Mouse (Mus musculus): ENCODE measurements at regions not wholly inside any gene's neighbourhood (a gene's known extent, or its start where the extent isn't known, plus 50 kb on each side); places are given as distances from the start of the nearest gene placed in this dataset.

GRCm38 (mm10) chr15:26051415-26051814, 67.2 kb downstream of the Zfp622 start:
- Histone ChIP-seq H3K4me2 (ENCODE audit: low read depth, low read length) (no peak overlapping the region), H3K9me3 (ENCODE audit: low read length) (no peaks in the 10 kb centered on the region), H3K27me3 (ENCODE audit: insufficient read depth, low read length) (no peaks in the 10 kb centered on the region), H3K36me3 (ENCODE audit: insufficient read depth, low read length) (no peaks in the 10 kb centered on the region), H3K4me1 (ENCODE audit: insufficient read depth, low read length) (no peaks in the 10 kb centered on the region), H3K9ac (replicated peaks; ENCODE audit: low read length) (no peak overlapping the region), H3K27ac (no peak overlapping the region), H3K4me3 (ENCODE audit: low read length) (no peak overlapping the region)
- no peak for TF ChIP-seq CTCF (IDR thresholded peaks at IDR 0.05; ENCODE audit: low read depth)
- 89% methylated on average over 2 of the region's 2 CpGs for WGBS
- no peak for ATAC-seq
- DNase-seq (ENCODE audit: low spot score), result no peak

- no peak for DNase-seq (ENCODE audit: low spot score)
- no peak for ATAC-seq
- Histone ChIP-seq H3K27me3 (ENCODE audit: insufficient read depth, low read length) (no peaks in the 10 kb centered on the region), H3K4me2 (ENCODE audit: low read depth, low read length) (no peak overlapping the region), H3K9ac (replicated peaks; ENCODE audit: low read length) (no peak overlapping the region), H3K4me3 (ENCODE audit: low read length) (no peak overlapping the region), H3K9me3 (ENCODE audit: low read length) (no peaks in the 10 kb centered on the region), H3K27ac (no peak overlapping the region), H3K36me3 (ENCODE audit: insufficient read depth, low read length) (no peaks in the 10 kb centered on the region), H3K4me1 (ENCODE audit: insufficient read depth, low read length) (no peaks in the 10 kb centered on the region)
- no peak for TF ChIP-seq CTCF (IDR thresholded peaks at IDR 0.05; ENCODE audit: low read depth)
- WGBS, result 53% methylated on average over 4 of the region's 4 CpGs
These were observed 68.7 kb downstream of the Zfp622 start for GRCm38 (mm10) chr15:26052720-26053316.

- no peak for DNase-seq (ENCODE audit: low spot score)
- no peaks in the 10 kb centered on the region for H3K9me3 ChIP-seq (ENCODE audit: low read length)
- no peak overlapping the region for H3K4me3 ChIP-seq (ENCODE audit: low read length)
- H3K27me3 ChIP-seq (ENCODE audit: insufficient read depth, low read length), result no peaks in the 10 kb centered on the region
- H3K9ac ChIP-seq (replicated peaks; ENCODE audit: low read length), result no peak overlapping the region
- 53% methylated on average over 3 of the region's 3 CpGs for WGBS
- no peaks in the 10 kb centered on the region for H3K4me1 ChIP-seq (ENCODE audit: insufficient read depth, low read length)
- H3K4me2 ChIP-seq (ENCODE audit: low read depth, low read length), result no peak overlapping the region
- H3K27ac ChIP-seq, result no peak overlapping the region
- no peak for ATAC-seq
- no peak for TF ChIP-seq CTCF (IDR thresholded peaks at IDR 0.05; ENCODE audit: low read depth)
- H3K36me3 ChIP-seq (ENCODE audit: insufficient read depth, low read length), result no peaks in the 10 kb centered on the region
These were observed 73.9 kb downstream of the Zfp622 start for GRCm38 (mm10) chr15:26058019-26058418.

- TF ChIP-seq CTCF (IDR thresholded peaks at IDR 0.05; ENCODE audit: low read depth), result no peak
- Histone ChIP-seq H3K9me3 (ENCODE audit: low read length) (no peaks in the 10 kb centered on the region), H3K27me3 (ENCODE audit: insufficient read depth, low read length) (no peaks in the 10 kb centered on the region)
These were observed 116.0 kb downstream of the Zfp622 start for GRCm38 (mm10) chr15:26100199-26100598.

GRCm38 (mm10) chr15:26107993-26108392, 123.8 kb downstream of the Zfp622 start:
- H3K36me3 ChIP-seq (ENCODE audit: insufficient read depth, low read length), result no peaks in the 10 kb centered on the region
- H3K4me1 ChIP-seq (ENCODE audit: insufficient read depth, low read length), result no peaks in the 10 kb centered on the region
- ATAC-seq (no peak), DNase-seq (ENCODE audit: low spot score) (no peak)
- no peak overlapping the region for H3K4me2 ChIP-seq (ENCODE audit: low read depth, low read length)
- H3K27me3 ChIP-seq (ENCODE audit: insufficient read depth, low read length), result no peaks in the 10 kb centered on the region
- no peak overlapping the region for H3K9ac ChIP-seq (replicated peaks; ENCODE audit: low read length)
- no peaks in the 10 kb centered on the region for H3K9me3 ChIP-seq (ENCODE audit: low read length)
- no peak overlapping the region for H3K27ac ChIP-seq
- 85% methylated on average over 6 of the region's 6 CpGs for WGBS
- no peak overlapping the region for H3K4me3 ChIP-seq (ENCODE audit: low read length)
- TF ChIP-seq CTCF (IDR thresholded peaks at IDR 0.05; ENCODE audit: low read depth), result no peak

More at GRCm38 (mm10) chr15:26100199-26100598, 116.0 kb downstream of the Zfp622 start:
- DNase-seq (ENCODE audit: low spot score) (no peak), ATAC-seq (no peak)
- H3K4me3 ChIP-seq (ENCODE audit: low read length), result no peak overlapping the region
- H3K4me1 ChIP-seq (ENCODE audit: insufficient read depth, low read length), result no peaks in the 10 kb centered on the region
- no peaks in the 10 kb centered on the region for H3K36me3 ChIP-seq (ENCODE audit: insufficient read depth, low read length)
- H3K4me2 ChIP-seq (ENCODE audit: low read depth, low read length), result no peak overlapping the region
- 71% methylated on average over 4 of the region's 4 CpGs for WGBS
- H3K27ac ChIP-seq, result no peak overlapping the region
- no peak overlapping the region for H3K9ac ChIP-seq (replicated peaks; ENCODE audit: low read length)

- 74% methylated on average over 2 of the region's 2 CpGs for WGBS
- no peak overlapping the region for H3K4me3 ChIP-seq (ENCODE audit: low read length)
- H3K9ac ChIP-seq (replicated peaks; ENCODE audit: low read length), result no peak overlapping the region
- no peaks in the 10 kb centered on the region for H3K27me3 ChIP-seq (ENCODE audit: insufficient read depth, low read length)
- ATAC-seq (no peak), DNase-seq (ENCODE audit: low spot score) (no peak)
- no peaks in the 10 kb centered on the region for H3K4me1 ChIP-seq (ENCODE audit: insufficient read depth, low read length)
- H3K4me2 ChIP-seq (ENCODE audit: low read depth, low read length), result no peak overlapping the region
- H3K9me3 ChIP-seq (ENCODE audit: low read length), result no peaks in the 10 kb centered on the region
- no peaks in the 10 kb centered on the region for H3K36me3 ChIP-seq (ENCODE audit: insufficient read depth, low read length)
- no peak overlapping the region for H3K27ac ChIP-seq
- TF ChIP-seq CTCF (IDR thresholded peaks at IDR 0.05; ENCODE audit: low read depth), result no peak
These were observed 160.0 kb downstream of the Zfp622 start for GRCm38 (mm10) chr15:26144197-26144596.

- 66% methylated on average over 3 of the region's 3 CpGs for WGBS
- H3K27me3 ChIP-seq (ENCODE audit: insufficient read depth, low read length), result no peaks in the 10 kb centered on the region
- TF ChIP-seq CTCF (IDR thresholded peaks at IDR 0.05; ENCODE audit: low read depth), result no peak
- no peak overlapping the region for H3K9ac ChIP-seq (replicated peaks; ENCODE audit: low read length)
- H3K4me1 ChIP-seq (ENCODE audit: insufficient read depth, low read length), result no peaks in the 10 kb centered on the region
- DNase-seq (ENCODE audit: low spot score) (no peak), ATAC-seq (no peak)
- H3K9me3 ChIP-seq (ENCODE audit: low read length), result no peaks in the 10 kb centered on the region
- no peak overlapping the region for H3K4me2 ChIP-seq (ENCODE audit: low read depth, low read length)
- H3K4me3 ChIP-seq (ENCODE audit: low read length), result no peak overlapping the region
- H3K36me3 ChIP-seq (ENCODE audit: insufficient read depth, low read length), result no peaks in the 10 kb centered on the region
- no peak overlapping the region for H3K27ac ChIP-seq
These were observed 150.3 kb upstream of the March11 start for GRCm38 (mm10) chr15:26158499-26158898.
